ENCODE assay signal across 13 mouse cellular contexts in the genomic region with DNA sequence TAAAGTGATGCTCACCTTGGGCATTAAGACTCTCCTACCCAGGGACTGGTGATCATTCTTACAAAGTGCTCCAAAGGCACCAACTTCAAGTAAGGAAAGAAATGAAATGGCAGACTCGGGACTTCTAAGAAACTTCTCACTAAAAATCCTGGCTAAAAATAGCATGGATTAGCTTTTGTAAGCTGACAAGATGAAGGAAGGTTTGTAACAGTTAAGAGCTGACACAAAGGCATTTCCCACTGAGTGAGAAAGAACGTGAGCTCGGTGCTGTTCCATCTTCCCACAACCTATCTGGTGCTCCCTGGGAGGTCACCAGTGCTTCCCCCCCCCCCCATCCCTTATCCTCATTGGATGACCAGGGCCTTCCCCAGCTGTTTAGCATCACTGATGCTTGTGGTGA. TPM values are rescaled to one million over a fixed set of nuclear protein-coding genes. Genes with fewer than 3 reads are reported as not detected.
DNase-seq lines count a peak whose midpoint lies in the region; ATAC-seq and TF ChIP-seq lines count a peak whose summit lies in the region.
"Had no signal": no experiment of that assay in that cellular context is flagged by ENCODE, and none has a peak within 500 bp of the region (broad histone marks: within the 10 kb centered on the region; RNA-seq: fewer than 3 reads in every experiment).

No protein-coding gene starts in this region.

- H3K9ac ChIP-seq in heart, embryonic 14.5 days (ENCODE audit: low read length) = peak overlapping the region; percentile 47; the same call in 1 of the 2 replicates
- no peak overlapping the region for H3K9ac ChIP-seq in ES-Bruce4 (ENCODE audit: low read depth, poor library complexity, severe bottlenecking)
- H3K9ac ChIP-seq in embryonic facial prominence, embryonic 13.5 days = peak overlapping the region; percentile 49; the same call in 1 of the 2 replicates
- H3K9ac ChIP-seq in midbrain, embryonic 11.5 days (ENCODE audit: low read length) = no peak overlapping the region; the same call in 1 of the 2 replicates
- H3K9ac ChIP-seq in liver, postnatal 0 days (replicated peaks) = no peak overlapping the region; the same call in 1 of the 2 replicates
- H3K9ac ChIP-seq: liver, embryonic 14.5 days had no signal

- peaks cover 28 to 50% of the 10 kb centered on the region in 2 experiments for H3K4me1 ChIP-seq in heart, embryonic 14.5 days (ENCODE audit: control insufficient read depth in 2 of 2, insufficient read depth in 2 of 2, low read length in 2 of 2)
- no peaks in the 10 kb centered on the region for H3K4me1 ChIP-seq in ES-Bruce4 (ENCODE audit: control insufficient read depth, insufficient read depth, low read length)
- peaks cover 32% of the 10 kb centered on the region for H3K4me1 ChIP-seq in embryonic facial prominence, embryonic 13.5 days
- H3K4me1 ChIP-seq in midbrain, embryonic 11.5 days (ENCODE audit: control insufficient read depth, insufficient read depth, low read length) = peaks cover 30% of the 10 kb centered on the region
- no peaks in the 10 kb centered on the region for H3K4me1 ChIP-seq in liver, postnatal 0 days (ENCODE audit: insufficient read depth)

- H3K4me2 ChIP-seq in heart, embryonic 14.5 days (ENCODE audit: low read length) = peak overlapping the region; percentile 21
- peak overlapping the region; percentile 16; the same call in 1 of the 2 replicates for H3K4me2 ChIP-seq in embryonic facial prominence, embryonic 13.5 days
- H3K4me2 ChIP-seq in midbrain, embryonic 11.5 days = no peak overlapping the region
- no peak overlapping the region for H3K4me2 ChIP-seq in liver, postnatal 0 days (ENCODE audit: low read depth, low read length)

- DNase-seq in heart, postnatal 10 days = no peak
- DNase-seq in midbrain, embryonic 11.5 days (ENCODE audit: low spot score, missing footprints) = no peak
- no peak for DNase-seq in MN1 (ENCODE audit: low spot score)
- DNase-seq in thymus, postnatal 0 days (ENCODE audit: low spot score) = no peak
- DNase-seq in liver, postnatal 0 days = no peak
- DNase-seq: cerebellum, adult 8-10 months; right cerebral cortex, postnatal 25 days; thymus, adult 18-20 months had no signal

- ATAC-seq in heart, embryonic 14.5 days (ENCODE audit: insufficient number of reproducible peaks, insufficient read depth, low FRiP score, low read depth) = no peak
- no peak for ATAC-seq in embryonic facial prominence, embryonic 13.5 days (ENCODE audit: insufficient number of reproducible peaks, insufficient read depth, low FRiP score, low TSS enrichment, low read depth)
- peak; percentile 61 for ATAC-seq in midbrain, embryonic 11.5 days (ENCODE audit: low FRiP score)
- ATAC-seq in liver, postnatal 0 days = no peak
- ATAC-seq: CD4-positive, CD25-positive, alpha-beta regulatory T cell, adult 4 months had no signal

- no peaks in the 10 kb centered on the region for H3K27me3 ChIP-seq in heart, embryonic 14.5 days (ENCODE audit: control insufficient read depth, insufficient read depth, low read length)
- no peaks in the 10 kb centered on the region for H3K27me3 ChIP-seq in ES-Bruce4 (ENCODE audit: control insufficient read depth, insufficient read depth, low read length, poor library complexity, severe bottlenecking)
- no peaks in the 10 kb centered on the region for H3K27me3 ChIP-seq in embryonic facial prominence, embryonic 13.5 days
- H3K27me3 ChIP-seq in midbrain, embryonic 11.5 days (ENCODE audit: control insufficient read depth, insufficient read depth, low read length) = no peaks in the 10 kb centered on the region
- H3K27me3 ChIP-seq in liver, postnatal 0 days (ENCODE audit: insufficient read depth, low read length) = no peaks in the 10 kb centered on the region

- H3K4me3 ChIP-seq in heart, embryonic 14.5 days (ENCODE audit: control insufficient read depth in 1 of 2, insufficient read depth in 1 of 2, low read depth in 1 of 2, low read length in 2 of 2) = no peak overlapping the region
- no peak overlapping the region for H3K4me3 ChIP-seq in ES-Bruce4 (ENCODE audit: low read depth, low read length)
- H3K4me3 ChIP-seq in embryonic facial prominence, embryonic 13.5 days = no peak overlapping the region
- H3K4me3 ChIP-seq in midbrain, embryonic 11.5 days (ENCODE audit: low read depth, low read length) = no peak overlapping the region
- H3K4me3 ChIP-seq in liver, postnatal 0 days (ENCODE audit: low read depth, low read length) = no peak overlapping the region

- H3K9me3 ChIP-seq in heart, embryonic 14.5 days (ENCODE audit: control insufficient read depth, low read length) = no peaks in the 10 kb centered on the region
- 0 out of 2 replicates have a peak, but pooled peaks cover 3% of the 10 kb centered on the region for H3K9me3 ChIP-seq in ES-Bruce4 (replicated peaks; ENCODE audit: control insufficient read depth, insufficient read depth, low read length, poor library complexity, severe bottlenecking)
- H3K9me3 ChIP-seq in embryonic facial prominence, embryonic 13.5 days = no peaks in the 10 kb centered on the region
- no peaks in the 10 kb centered on the region for H3K9me3 ChIP-seq in midbrain, embryonic 11.5 days (ENCODE audit: control insufficient read depth, low read length)
- no peaks in the 10 kb centered on the region for H3K9me3 ChIP-seq in liver, postnatal 0 days (ENCODE audit: low read length)

- 8% methylated on average over 3 of the region's 3 CpGs for WGBS in heart, embryonic 14.5 days
- 11% methylated on average over 3 of the region's 3 CpGs for WGBS in embryonic facial prominence, embryonic 13.5 days
- WGBS in midbrain, embryonic 11.5 days = 5% methylated on average over 3 of the region's 3 CpGs
- WGBS in liver, postnatal 0 days (ENCODE audit: insufficient replicate concordance) = 62% methylated on average over 3 of the region's 3 CpGs

- intact Hi-C loops in heart, postnatal 10 days (cut with DNase I) = no loop called here

- no peak for TF ChIP-seq POLR2A in ES-Bruce4 (IDR thresholded peaks at IDR 0.05; ENCODE audit: insufficient read depth, low read length)

- peaks cover 86% of the 10 kb centered on the region for H3K36me3 ChIP-seq in heart, embryonic 14.5 days (ENCODE audit: control insufficient read depth, insufficient read depth, low read length)
- peaks cover 29% of the 10 kb centered on the region for H3K36me3 ChIP-seq in ES-Bruce4 (ENCODE audit: control insufficient read depth, insufficient read depth, low read length, poor library complexity, severe bottlenecking)
- peaks cover 63% of the 10 kb centered on the region for H3K36me3 ChIP-seq in embryonic facial prominence, embryonic 13.5 days
- H3K36me3 ChIP-seq in midbrain, embryonic 11.5 days (ENCODE audit: control insufficient read depth, insufficient read depth, low read length) = no peaks in the 10 kb centered on the region
- H3K36me3 ChIP-seq in liver, postnatal 0 days (replicated peaks; ENCODE audit: insufficient read depth, low read length) = peaks cover 73% of the 10 kb centered on the region

- no peak for TF ChIP-seq EP300 in ES-Bruce4 (IDR thresholded peaks at IDR 0.05; ENCODE audit: insufficient read depth, low read depth, low read length)
- TF ChIP-seq EP300 in liver, postnatal 0 days (IDR thresholded peaks at IDR 0.05; ENCODE audit: low read depth) = no peak

- TF ChIP-seq CTCF in ES-Bruce4 (IDR thresholded peaks at IDR 0.05; ENCODE audit: low read depth, low read length) = no peak
- no peak for TF ChIP-seq CTCF in liver, postnatal 0 days (IDR thresholded peaks at IDR 0.05; ENCODE audit: low read depth)

- peak overlapping the region; percentile 76 to 84 for H3K27ac ChIP-seq in heart, embryonic 14.5 days (replicated peaks in 1 of 2; ENCODE audit: control insufficient read depth in 1 of 2, insufficient read depth in 1 of 2, low read depth in 2 of 2, low read length in 2 of 2)
- peak overlapping the region; percentile 27 for H3K27ac ChIP-seq in ES-Bruce4 (ENCODE audit: insufficient read depth, low read length)
- peak overlapping the region; percentile 68 for H3K27ac ChIP-seq in embryonic facial prominence, embryonic 13.5 days
- peak overlapping the region; percentile 33 for H3K27ac ChIP-seq in midbrain, embryonic 11.5 days (ENCODE audit: low read depth, low read length)
- H3K27ac ChIP-seq in liver, postnatal 0 days (ENCODE audit: low read depth) = no peak overlapping the region
- H3K27ac ChIP-seq: liver, embryonic 14.5 days had no signal

RNA-seq across cellular contexts. Expression of a gene that starts 57.1 kb away (rescaled TPM):
- 16.2 and 18.5 TPM in 2 replicates for polyA plus RNA-seq in heart, embryonic 14.5 days (2014; fragmentation: Nextera tagmentation; extraction: Ambion mirVana)
- total RNA-seq in heart, postnatal 10 days (2021) = 10 to 100 TPM; 20.6 to 20.7 TPM
- 8.0 and 11.0 TPM in 2 replicates for polyA plus RNA-seq in ES-Bruce4 (2011; ENCODE audit: insufficient read depth, insufficient read length, low read depth, missing spikeins)
- polyA plus RNA-seq in embryonic facial prominence, embryonic 13.5 days (2015; fragmentation: Nextera tagmentation; extraction: Ambion mirVana) = 26.2 and 27.6 TPM in 2 replicates
- 7.9 and 9.2 TPM in 2 replicates for polyA plus RNA-seq in midbrain, embryonic 11.5 days (2014; fragmentation: Nextera tagmentation; extraction: Ambion mirVana)
- 18.8 and 19.0 TPM in 2 replicates for polyA plus RNA-seq in thymus, postnatal 0 days (2015; fragmentation: Nextera tagmentation; extraction: Ambion mirVana)
- 4.1 and 5.4 TPM in 2 replicates for polyA plus RNA-seq in liver, postnatal 0 days (2015; fragmentation: Nextera tagmentation; extraction: Ambion mirVana)

Comparison
In these comparisons a context has a peak if more than half of its experiments do, and no peak if none do; other contexts are left out.
1. H3K4me2 ChIP-seq: peak in heart, embryonic 14.5 days (single experiment) and embryonic facial prominence, embryonic 13.5 days (single experiment); none in midbrain, embryonic 11.5 days (single experiment) and liver, postnatal 0 days (single experiment).
2. H3K9ac ChIP-seq: peak in heart, embryonic 14.5 days (single experiment) and embryonic facial prominence, embryonic 13.5 days (single experiment); none in ES-Bruce4 (single experiment), midbrain, embryonic 11.5 days (single experiment) and liver, postnatal 0 days (single experiment).